Mouse (Mus musculus): ENCODE measurements around the gene F13a1. TPM values are rescaled to one million over a fixed set of nuclear protein-coding genes. Genes with fewer than 3 reads are reported as not detected.

F13a1 gene
- polyA plus RNA-seq, 1 experiment, result 21.2 TPM

DNA sequence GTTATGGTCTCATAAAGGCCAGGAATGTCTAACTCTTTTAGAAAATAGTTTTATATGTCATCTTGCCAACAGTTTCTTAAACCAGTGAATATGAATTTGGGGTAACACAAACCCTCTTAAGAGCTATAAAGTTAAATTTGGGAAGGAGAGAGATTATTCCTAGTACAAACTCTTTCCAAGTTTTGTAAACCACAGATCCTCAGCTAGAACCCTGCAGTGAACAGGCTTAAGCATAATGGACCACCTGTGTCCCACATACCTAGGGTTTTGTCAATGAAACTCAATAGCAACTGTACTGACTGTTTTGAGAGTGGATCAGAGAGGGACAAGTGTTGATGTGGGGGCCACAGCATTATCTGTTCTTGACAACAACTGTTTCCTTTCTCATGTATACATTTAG, 96.4 kb downstream of the F13a1 start:
- DNase-seq (ENCODE audit: low read depth), result no peak

GRCm38 (mm10) chr13:36941891-36942290, 108.2 kb downstream of the F13a1 start:
- DNase-seq (ENCODE audit: low read depth), result no peak

GRCm38 (mm10) chr13:36932066-36932465, 118.0 kb downstream of the F13a1 start:
- no peak for DNase-seq (ENCODE audit: low read depth)

- DNase-seq (ENCODE audit: low read depth), result no peak
These were observed 130.3 kb downstream of the F13a1 start for GRCm38 (mm10) chr13:36919737-36920136.

- no peak for DNase-seq (ENCODE audit: low read depth)
These were observed 146.2 kb downstream of the F13a1 start for GRCm38 (mm10) chr13:36903885-36904284.

DNA sequence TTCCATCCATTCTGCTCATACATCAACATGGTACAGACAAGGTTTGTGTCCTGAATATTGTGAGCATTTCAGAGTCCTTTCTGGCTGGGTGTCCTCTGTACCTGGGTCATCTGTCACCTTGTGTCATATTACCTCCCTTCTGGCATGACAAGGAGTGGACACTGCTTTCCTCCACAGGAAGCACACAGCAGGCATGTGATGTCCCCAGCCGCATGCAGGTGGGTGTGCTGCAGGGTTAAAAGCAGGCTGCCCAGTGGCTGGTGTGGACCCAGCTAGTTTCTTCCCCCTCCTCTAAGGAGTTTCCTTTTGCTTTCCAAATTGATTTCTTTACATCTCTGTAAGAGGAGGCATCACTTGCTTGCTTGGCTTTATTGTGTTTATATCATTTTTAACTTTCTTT, 146.6 kb downstream of the F13a1 start:
- DNase-seq (ENCODE audit: low read depth), result no peak

DNA sequence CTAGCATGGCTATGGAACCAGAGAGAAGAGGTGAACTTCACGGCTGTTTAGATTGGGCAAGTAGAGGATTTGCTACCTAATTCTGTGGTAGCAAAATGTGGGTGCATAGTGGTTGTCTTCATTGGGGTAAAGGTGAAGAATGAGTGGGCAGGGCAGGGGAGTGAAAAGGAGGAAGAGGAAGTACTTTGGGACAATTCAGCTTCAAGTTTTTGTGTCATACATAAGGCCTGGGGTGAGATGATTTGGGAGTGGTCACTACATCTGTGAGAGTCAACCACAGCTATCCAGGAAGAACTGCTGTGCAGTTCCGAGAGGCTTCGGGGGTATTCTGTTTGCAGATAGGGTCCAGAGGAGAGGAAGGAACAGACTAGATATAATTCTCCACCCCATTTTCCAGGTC, 148.4 kb downstream of the F13a1 start:
- no peak for DNase-seq (ENCODE audit: low read depth)

- DNase-seq (ENCODE audit: low read depth), result no peak
These were observed 149.0 kb downstream of the F13a1 start for GRCm38 (mm10) chr13:36901016-36901415.

DNA sequence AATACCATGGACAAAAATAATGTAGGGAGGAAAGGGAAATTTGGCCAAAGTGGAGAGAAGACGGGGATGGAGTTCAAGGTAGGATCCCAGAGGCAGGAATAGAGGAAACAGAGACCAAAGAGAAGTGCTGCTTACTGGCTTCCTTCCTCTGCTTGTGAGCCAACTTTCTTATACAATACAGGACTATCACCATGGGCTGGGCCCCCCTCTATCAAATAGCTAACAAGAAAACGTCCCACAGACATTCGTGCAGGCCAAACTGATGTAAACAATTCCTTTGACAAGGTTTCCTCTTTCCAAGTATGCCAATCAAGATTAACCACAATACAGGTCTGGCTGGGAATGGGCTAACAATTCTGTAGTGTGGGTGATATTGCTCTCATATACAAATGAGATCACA, 154.0 kb downstream of the F13a1 start:
- no peak for DNase-seq (ENCODE audit: low read depth)

DNA sequence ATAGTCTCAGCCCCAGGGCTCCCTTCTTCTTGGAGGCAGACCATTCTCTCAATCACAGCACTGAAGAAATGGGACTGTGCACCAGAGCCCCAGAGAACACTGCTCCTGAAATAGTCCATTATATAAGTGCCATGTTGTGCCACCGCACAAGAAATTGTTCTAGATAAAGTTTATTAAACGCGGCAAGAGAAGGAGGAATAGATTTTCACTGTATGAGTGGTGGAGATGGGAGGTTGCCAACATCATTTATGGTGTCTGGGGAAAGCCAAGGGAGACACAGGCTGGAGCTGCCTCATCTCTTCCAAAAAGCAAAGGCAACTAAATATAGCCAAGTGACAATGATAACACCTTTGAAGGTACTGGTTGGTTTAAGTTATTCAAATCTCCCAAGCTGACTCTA, 156.3 kb downstream of the F13a1 start:
- DNase-seq (ENCODE audit: low read depth), result no peak

DNA sequence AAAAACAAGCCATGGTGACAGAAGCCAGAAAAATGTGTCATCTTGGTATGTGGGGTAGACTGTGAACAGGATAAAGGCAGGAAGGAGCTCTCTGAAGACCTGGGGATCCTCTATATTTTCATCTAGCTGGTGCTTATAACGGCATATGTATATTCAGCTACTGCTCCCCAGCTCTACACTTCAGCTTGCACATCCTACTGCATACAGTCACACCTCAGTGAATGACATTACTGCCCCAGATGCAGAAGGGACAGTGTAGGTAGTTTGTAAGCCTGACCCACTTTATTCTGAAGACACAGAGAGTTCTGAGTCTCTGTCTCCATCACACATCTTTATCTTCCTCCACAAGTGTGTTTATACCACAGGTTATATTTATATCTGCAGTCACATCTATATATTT, 157.8 kb downstream of the F13a1 start:
- no peak for DNase-seq (ENCODE audit: low read depth)

GRCm38 (mm10) chr13:36885973-36886372, 164.1 kb downstream of the F13a1 start:
- DNase-seq (ENCODE audit: low read depth), result no peak

GRCm38 (mm10) chr13:36839111-36839510, 210.9 kb downstream of the F13a1 start:
- DNase-seq (ENCODE audit: low read depth), result no peak

Measured in gonadal fat pad, adult 2 months (tissue).